Mouse (Mus musculus) midbrain, embryonic 15.5 days (tissue): Measurements from ENCODE around the gene Larp4b. TPM values are rescaled to one million over a fixed set of nuclear protein-coding genes. Genes with fewer than 3 reads are reported as not detected.

Source experiments
- ATAC-seq: fragments of 200-750 bp; cut with Nextera tagmentation; replicated peaks from 2 replicates; pipeline ENCODE4 v1.8.0; 2017; ENCODE audit warnings: moderate TSS enrichment
- H3K27ac ChIP-seq: fragments of 300-500 bp; sonication (generic); 2 replicates; pipeline ENCODE4 v1.5.1; 2015; ENCODE audit warnings: mild to moderate bottlenecking, inconsistent platforms
- H3K27me3 ChIP-seq: fragments of 300-500 bp; sonication (generic); replicated peaks from 2 replicates; pipeline ENCODE4 v1.6.1; 2015; ENCODE audit warnings: inconsistent platforms
- H3K36me3 ChIP-seq: fragments of 300-500 bp; sonication (generic); replicated peaks from 2 replicates; pipeline ENCODE4 v1.6.1; 2015; ENCODE audit warnings: inconsistent platforms
- H3K4me1 ChIP-seq: fragments of 300-500 bp; sonication (generic); 2 replicates; pipeline ENCODE4 v1.6.1; 2015; ENCODE audit warnings: inconsistent platforms
- H3K4me2 ChIP-seq: fragments of 300-500 bp; sonication (generic); 2 replicates; pipeline ENCODE4 v1.6.1; 2015; ENCODE audit warnings: inconsistent platforms, mild to moderate bottlenecking, moderate library complexity
- H3K4me3 ChIP-seq: fragments of 300-500 bp; sonication (generic); 2 replicates; pipeline ENCODE4 v1.5.1; 2015; ENCODE audit warnings: mild to moderate bottlenecking, inconsistent platforms
- H3K9ac ChIP-seq: fragments of 300-500 bp; sonication (generic); 2 replicates; pipeline ENCODE4 v1.6.1; 2015; ENCODE audit warnings: mild to moderate bottlenecking, inconsistent platforms
- H3K9me3 ChIP-seq: fragments of 300-500 bp; sonication (generic); 2 replicates; pipeline ENCODE4 v1.6.1; 2016; ENCODE audit warnings: inconsistent platforms
- WGBS: fragments of 180-500 bp; shearing (Covaris S2); methylation state at CpG from one replicate; pipeline ENCODE4 v1.1.7; 2015; ENCODE audit warnings: mixed read lengths; 5-methylcytosine and 5-hydroxymethylcytosine counted together
- polyA plus RNA-seq: library from polyadenylated mRNA; unstranded; fragments of >200 nt; fragmentation: Nextera tagmentation; extraction: Ambion mirVana; gene quantifications from 2 replicates; pipeline ENCODE4 v1.2.1, GENCODE M21; 2015

The Larp4b gene
- polyA plus RNA-seq, 1 experiment from 2014 or later, result 39.3 TPM

- WGBS, result under 1% methylated on average over 63 of the region's 63 CpGs
- Histone ChIP-seq H3K4me3 (peak overlapping the region; percentile 96), H3K9ac (peak overlapping the region; percentile 94), H3K9me3 (no peaks in the 10 kb centered on the region), H3K27me3 (no peaks in the 10 kb centered on the region), H3K36me3 (no peaks in the 10 kb centered on the region), H3K27ac (peak overlapping the region; percentile 88), H3K4me2 (peak overlapping the region; percentile 93), H3K4me1 (peaks cover 33% of the 10 kb centered on the region)
- peak; percentile 76 for ATAC-seq
These were observed 702 bp downstream of the Larp4b start for GRCm38 (mm10) chr13:9094186-9094980.

GRCm38 (mm10) chr13:9099289-9099688, 5.6 kb downstream of the Larp4b start:
- Histone ChIP-seq H3K9ac (no peak overlapping the region), H3K9me3 (no peaks in the 10 kb centered on the region), H3K27ac (no peak overlapping the region), H3K4me1 (peaks cover 33% of the 10 kb centered on the region), H3K27me3 (no peaks in the 10 kb centered on the region), H3K36me3 (no peaks in the 10 kb centered on the region), H3K4me2 (no peak overlapping the region), H3K4me3 (no peak overlapping the region)
- 74% methylated on average over 5 of the region's 5 CpGs for WGBS
- ATAC-seq, result no peak

GRCm38 (mm10) chr13:9100517-9100916, 6.8 kb downstream of the Larp4b start:
- peaks cover 24% of the 10 kb centered on the region for H3K4me1 ChIP-seq
- H3K27me3 ChIP-seq, result no peaks in the 10 kb centered on the region
- no peak for ATAC-seq
- no peak overlapping the region for H3K4me3 ChIP-seq
- H3K4me2 ChIP-seq, result no peak overlapping the region
- H3K36me3 ChIP-seq, result no peaks in the 10 kb centered on the region
- WGBS, result 92% methylated on average over 2 of the region's 2 CpGs
- no peak overlapping the region for H3K9ac ChIP-seq
- no peak overlapping the region for H3K27ac ChIP-seq
- no peaks in the 10 kb centered on the region for H3K9me3 ChIP-seq

GRCm38 (mm10) chr13:9106246-9106645, 12.6 kb downstream of the Larp4b start:
- no peak overlapping the region for H3K27ac ChIP-seq
- no peak overlapping the region for H3K4me3 ChIP-seq
- 89% methylated on average over 5 of the region's 5 CpGs for WGBS
- H3K4me1 ChIP-seq, result no peaks in the 10 kb centered on the region
- H3K27me3 ChIP-seq, result no peaks in the 10 kb centered on the region
- no peaks in the 10 kb centered on the region for H3K36me3 ChIP-seq
- no peak for ATAC-seq
- H3K9ac ChIP-seq, result no peak overlapping the region
- H3K9me3 ChIP-seq, result no peaks in the 10 kb centered on the region
- H3K4me2 ChIP-seq, result no peak overlapping the region

GRCm38 (mm10) chr13:9106992-9107858, 13.5 kb downstream of the Larp4b start:
- ATAC-seq, result no peak
- 90% methylated on average over 2 of the region's 2 CpGs for WGBS

GRCm38 (mm10) chr13:9113735-9114134, 20.1 kb downstream of the Larp4b start:
- no peak overlapping the region for H3K9ac ChIP-seq
- no peaks in the 10 kb centered on the region for H3K27me3 ChIP-seq
- no peaks in the 10 kb centered on the region for H3K4me1 ChIP-seq
- no peaks in the 10 kb centered on the region for H3K9me3 ChIP-seq
- H3K4me3 ChIP-seq, result no peak overlapping the region
- H3K27ac ChIP-seq, result no peak overlapping the region
- WGBS, result 90% methylated on average over 3 of the region's 3 CpGs
- no peaks in the 10 kb centered on the region for H3K36me3 ChIP-seq
- no peak overlapping the region for H3K4me2 ChIP-seq
- no peak for ATAC-seq

More at GRCm38 (mm10) chr13:9106992-9107858, 13.5 kb downstream of the Larp4b start:
- Histone ChIP-seq H3K4me3 (no peak overlapping the region), H3K36me3 (no peaks in the 10 kb centered on the region), H3K9me3 (no peaks in the 10 kb centered on the region), H3K27ac (no peak overlapping the region), H3K27me3 (no peaks in the 10 kb centered on the region), H3K4me2 (no peak overlapping the region), H3K4me1 (no peaks in the 10 kb centered on the region), H3K9ac (no peak overlapping the region)

GRCm38 (mm10) chr13:9120835-9121542, 27.3 kb downstream of the Larp4b start:
- Histone ChIP-seq H3K36me3 (peaks cover 10% of the 10 kb centered on the region), H3K27me3 (no peaks in the 10 kb centered on the region), H3K4me3 (no peak overlapping the region), H3K9ac (no peak overlapping the region), H3K9me3 (no peaks in the 10 kb centered on the region), H3K4me1 (no peaks in the 10 kb centered on the region), H3K27ac (no peak overlapping the region), H3K4me2 (no peak overlapping the region)
- ATAC-seq, result no peak
- WGBS, result 88% methylated on average over 10 of the region's 10 CpGs

- Histone ChIP-seq H3K4me1 (no peaks in the 10 kb centered on the region), H3K4me2 (no peak overlapping the region), H3K9ac (no peak overlapping the region), H3K27ac (no peak overlapping the region), H3K9me3 (no peaks in the 10 kb centered on the region), H3K27me3 (no peaks in the 10 kb centered on the region), H3K4me3 (no peak overlapping the region), H3K36me3 (peaks cover 10% of the 10 kb centered on the region)
- ATAC-seq, result no peak
- whole genome bisulfite sequencing, result 91% methylated on average over 4 of the region's 4 CpGs
These were observed 28.4 kb downstream of the Larp4b start for GRCm38 (mm10) chr13:9122045-9122444.

- H3K9ac ChIP-seq, result no peak overlapping the region
- H3K27ac ChIP-seq, result no peak overlapping the region
- H3K27me3 ChIP-seq, result no peaks in the 10 kb centered on the region
- 94% methylated on average over 7 of the region's 7 CpGs for WGBS
- H3K4me3 ChIP-seq, result no peak overlapping the region
- H3K4me2 ChIP-seq, result no peak overlapping the region
- no peaks in the 10 kb centered on the region for H3K9me3 ChIP-seq
- H3K36me3 ChIP-seq, result peaks cover 13% of the 10 kb centered on the region
- ATAC-seq, result no peak
- no peaks in the 10 kb centered on the region for H3K4me1 ChIP-seq
These were observed 31.5 kb downstream of the Larp4b start for GRCm38 (mm10) chr13:9125193-9125592.

GRCm38 (mm10) chr13:9127715-9128114, 34.0 kb downstream of the Larp4b start:
- H3K4me3 ChIP-seq, result no peak overlapping the region
- WGBS, result 97% methylated on average over 4 of the region's 4 CpGs
- H3K36me3 ChIP-seq, result peaks cover 13% of the 10 kb centered on the region
- no peaks in the 10 kb centered on the region for H3K4me1 ChIP-seq
- H3K9ac ChIP-seq, result no peak overlapping the region
- no peak for ATAC-seq
- H3K27me3 ChIP-seq, result no peaks in the 10 kb centered on the region
- H3K4me2 ChIP-seq, result no peak overlapping the region
- H3K9me3 ChIP-seq, result no peaks in the 10 kb centered on the region
- H3K27ac ChIP-seq, result no peak overlapping the region

GRCm38 (mm10) chr13:9128707-9129314, 35.1 kb downstream of the Larp4b start:
- H3K27me3 ChIP-seq, result no peaks in the 10 kb centered on the region
- H3K9me3 ChIP-seq, result no peaks in the 10 kb centered on the region
- H3K4me3 ChIP-seq, result no peak overlapping the region
- 94% methylated on average over 6 of the region's 6 CpGs for WGBS
- no peak for ATAC-seq
- peaks cover 13% of the 10 kb centered on the region for H3K36me3 ChIP-seq
- H3K27ac ChIP-seq, result no peak overlapping the region
- no peak overlapping the region for H3K4me2 ChIP-seq
- no peak overlapping the region for H3K9ac ChIP-seq
- no peaks in the 10 kb centered on the region for H3K4me1 ChIP-seq

GRCm38 (mm10) chr13:9134421-9134820, 40.7 kb downstream of the Larp4b start:
- 88% methylated on average over 2 of the region's 2 CpGs for WGBS
- Histone ChIP-seq H3K4me1 (no peaks in the 10 kb centered on the region), H3K27ac (no peak overlapping the region), H3K4me3 (no peak overlapping the region), H3K4me2 (no peak overlapping the region), H3K9ac (no peak overlapping the region), H3K36me3 (peaks cover 10% of the 10 kb centered on the region; the same call in 1 of the 2 replicates), H3K9me3 (no peaks in the 10 kb centered on the region), H3K27me3 (no peaks in the 10 kb centered on the region)
- no peak for ATAC-seq
